In genomic region chr8:84794486-84794885, GRCm38 (mm10) we compare ENCODE assay signal across 7 mouse cellular contexts. TPM values are rescaled to one million over a fixed set of nuclear protein-coding genes. Genes with fewer than 3 reads are reported as not detected.
DNase-seq lines count a peak whose midpoint lies in the region; ATAC-seq lines count a peak whose summit lies in the region.

No protein-coding gene starts in this region.

- peaks cover 96% of the 10 kb centered on the region for H3K27me3 ChIP-seq in limb, embryonic 12.5 days
- peaks cover 100% of the 10 kb centered on the region for H3K27me3 ChIP-seq in limb, embryonic 10.5 days (ENCODE audit: low read depth, poor library complexity, severe bottlenecking)
- peaks cover 97% of the 10 kb centered on the region for H3K27me3 ChIP-seq in neural tube, embryonic 13.5 days

- peak overlapping the region; percentile 47; the same call in 1 of the 2 replicates for H3K9ac ChIP-seq in limb, embryonic 12.5 days (replicated peaks)
- peak overlapping the region; percentile 47; the same call in 1 of the 2 replicates for H3K9ac ChIP-seq in neural tube, embryonic 13.5 days

- ATAC-seq in limb, embryonic 12.5 days (ENCODE audit: insufficient number of reproducible peaks, insufficient read depth, low FRiP score, low TSS enrichment, low read depth) = no peak
- ATAC-seq in neural tube, embryonic 13.5 days (ENCODE audit: low read depth) = peak; percentile 52

- peaks cover 45% of the 10 kb centered on the region for H3K4me1 ChIP-seq in limb, embryonic 12.5 days (replicated peaks)
- H3K4me1 ChIP-seq in limb, embryonic 10.5 days = peaks cover 19% of the 10 kb centered on the region
- peaks cover 87% of the 10 kb centered on the region for H3K4me1 ChIP-seq in neural tube, embryonic 13.5 days (replicated peaks)

- no peak overlapping the region for H3K4me3 ChIP-seq in limb, embryonic 12.5 days (replicated peaks)
- no peak overlapping the region for H3K4me3 ChIP-seq in limb, embryonic 10.5 days
- no peak overlapping the region for H3K4me3 ChIP-seq in neural tube, embryonic 13.5 days

- H3K27ac ChIP-seq in limb, embryonic 12.5 days = 0 out of 2 replicates have a peak overlapping the region, but pooled peaks have one; percentile 12
- no peak overlapping the region for H3K27ac ChIP-seq in limb, embryonic 10.5 days
- H3K27ac ChIP-seq in neural tube, embryonic 13.5 days (replicated peaks) = peak overlapping the region; percentile 91

- WGBS in limb, embryonic 12.5 days = 53% methylated on average over 7 of the region's 7 CpGs
- 50% methylated on average over 7 of the region's 7 CpGs for WGBS in limb, embryonic 10.5 days
- 43% methylated on average over 7 of the region's 7 CpGs for WGBS in neural tube, embryonic 13.5 days

- peak overlapping the region; percentile 22; the same call in 1 of the 2 replicates for H3K4me2 ChIP-seq in limb, embryonic 12.5 days
- H3K4me2 ChIP-seq in neural tube, embryonic 13.5 days = peak overlapping the region; percentile 37

- no peaks in the 10 kb centered on the region for H3K9me3 ChIP-seq in limb, embryonic 12.5 days
- no peaks in the 10 kb centered on the region for H3K9me3 ChIP-seq in limb, embryonic 10.5 days (replicated peaks)
- no peaks in the 10 kb centered on the region for H3K9me3 ChIP-seq in neural tube, embryonic 13.5 days

- H3K36me3 ChIP-seq in limb, embryonic 12.5 days = peaks cover 12% of the 10 kb centered on the region
- no peaks in the 10 kb centered on the region for H3K36me3 ChIP-seq in limb, embryonic 10.5 days
- H3K36me3 ChIP-seq in neural tube, embryonic 13.5 days = no peaks in the 10 kb centered on the region

- DNase-seq in limb, embryonic 10.5 days (ENCODE audit: low spot score) = no peak
- peak; percentile 60 to 71 for DNase-seq in cerebellum, postnatal 36 days
- DNase-seq in gastrocnemius, postnatal 25 days = peak; percentile 51
- DNase-seq in adrenal gland, adult 8-10 months = no peak
- no peak for DNase-seq in ovary, adult 18-20 months (ENCODE audit: low spot score)

RNA-seq across cellular contexts. Expression of gene Nfix, which starts 5.7 kb away (rescaled TPM):
- 14.5 and 18.1 TPM in 2 replicates for polyA plus RNA-seq in limb, embryonic 12.5 days (2016; fragmentation: Nextera tagmentation; extraction: Ambion mirVana)
- polyA plus RNA-seq in limb, embryonic 10.5 days (2016; fragmentation: Nextera tagmentation; extraction: Ambion mirVana) = 0.24 and 2.1 TPM in 2 replicates
- 100 to 1,000 TPM; 447 to 529 TPM for total RNA-seq in gastrocnemius, postnatal 25 days (2021)
- 28.7 and 34.4 TPM in 2 replicates for polyA plus RNA-seq in neural tube, embryonic 13.5 days (2015; fragmentation: Nextera tagmentation; extraction: Ambion mirVana)
- 100 to 1,000 TPM in 3 of 4 experiments, 10 to 100 TPM in 1; 99.6 to 150 (median 117) TPM for total RNA-seq in adrenal gland, adult 8-10 months (2022)

RNA-seq across cellular contexts. Expression of gene Dand5, which starts 28.1 kb away (rescaled TPM):
- 4.1 and 5.1 TPM in 2 replicates for polyA plus RNA-seq in limb, embryonic 12.5 days (2016; fragmentation: Nextera tagmentation; extraction: Ambion mirVana)
- 1.9 and 2.7 TPM in 2 replicates for polyA plus RNA-seq in limb, embryonic 10.5 days (2016; fragmentation: Nextera tagmentation; extraction: Ambion mirVana)
- total RNA-seq in gastrocnemius, postnatal 25 days (2021) = 1 to 10 TPM; 9.5 to 9.6 TPM
- polyA plus RNA-seq in neural tube, embryonic 13.5 days (2015; fragmentation: Nextera tagmentation; extraction: Ambion mirVana) = 12.3 and 12.8 TPM in 2 replicates
- 10 to 100 TPM; 11.2 to 14.9 (median 12.5) TPM for total RNA-seq in adrenal gland, adult 8-10 months (2022)

RNA-seq across cellular contexts. Expression of gene Gadd45gip1, which starts 36.8 kb away (rescaled TPM):
- polyA plus RNA-seq in limb, embryonic 12.5 days (2016; fragmentation: Nextera tagmentation; extraction: Ambion mirVana) = 46.5 and 48.6 TPM in 2 replicates
- 51.7 and 54.4 TPM in 2 replicates for polyA plus RNA-seq in limb, embryonic 10.5 days (2016; fragmentation: Nextera tagmentation; extraction: Ambion mirVana)
- total RNA-seq in gastrocnemius, postnatal 25 days (2021) = 10 to 100 TPM; 20.5 to 22.6 TPM
- polyA plus RNA-seq in neural tube, embryonic 13.5 days (2015; fragmentation: Nextera tagmentation; extraction: Ambion mirVana) = 35.1 and 39.8 TPM in 2 replicates
- 10 to 100 TPM; 63.6 to 68.4 (median 66.2) TPM for total RNA-seq in adrenal gland, adult 8-10 months (2022)

RNA-seq across cellular contexts. Expression of gene Rad23a, which starts 46.0 kb away (rescaled TPM):
- polyA plus RNA-seq in limb, embryonic 12.5 days (2016; fragmentation: Nextera tagmentation; extraction: Ambion mirVana) = 104 and 109 TPM in 2 replicates
- polyA plus RNA-seq in limb, embryonic 10.5 days (2016; fragmentation: Nextera tagmentation; extraction: Ambion mirVana) = 119 and 122 TPM in 2 replicates
- total RNA-seq in gastrocnemius, postnatal 25 days (2021) = 100 to 1,000 TPM; 134 TPM
- polyA plus RNA-seq in neural tube, embryonic 13.5 days (2015; fragmentation: Nextera tagmentation; extraction: Ambion mirVana) = 69.9 and 74.2 TPM in 2 replicates
- total RNA-seq in adrenal gland, adult 8-10 months (2022) = 100 to 1,000 TPM; 107 to 125 (median 111) TPM

RNA-seq across cellular contexts. Expression of gene Calr, which starts 52.2 kb away (rescaled TPM):
- polyA plus RNA-seq in limb, embryonic 12.5 days (2016; fragmentation: Nextera tagmentation; extraction: Ambion mirVana) = 764 and 842 TPM in 2 replicates
- 820 and 843 TPM in 2 replicates for polyA plus RNA-seq in limb, embryonic 10.5 days (2016; fragmentation: Nextera tagmentation; extraction: Ambion mirVana)
- 100 to 1,000 TPM; 178 to 214 TPM for total RNA-seq in gastrocnemius, postnatal 25 days (2021)
- polyA plus RNA-seq in neural tube, embryonic 13.5 days (2015; fragmentation: Nextera tagmentation; extraction: Ambion mirVana) = 766 and 971 TPM in 2 replicates
- 100 to 1,000 TPM; 629 to 719 (median 673) TPM for total RNA-seq in adrenal gland, adult 8-10 months (2022)

Comparison
In these comparisons a context has a peak if more than half of its experiments do, and no peak if none do; other contexts are left out.
1. DNase-seq: peak in cerebellum, postnatal 36 days (2 of 2) and gastrocnemius, postnatal 25 days (single experiment); none in limb, embryonic 10.5 days (single experiment), adrenal gland, adult 8-10 months (single experiment) and ovary, adult 18-20 months (single experiment).